Mouse (Mus musculus) limb, embryonic 13.5 days (tissue): ENCODE measurements around the gene Tdo2. TPM values are rescaled to one million over a fixed set of nuclear protein-coding genes. Genes with fewer than 3 reads are reported as not detected.
A peak's percentile ranks its signal among the peaks of the same experiment; 100 is the strongest.

Experiments used
- ATAC-seq: fragments of 200-750 bp; cut with Nextera tagmentation; 2 replicates; pipeline ENCODE4 v1.8.0; 2017; ENCODE audit warnings: low read depth, moderate number of reproducible peaks, moderate TSS enrichment; ENCODE audit not compliant: low FRiP score
- H3K27ac ChIP-seq: fragments of 300-500 bp; sonication (generic); 2 replicates; pipeline ENCODE4 v1.5.1; 2015; ENCODE audit warnings: inconsistent platforms, mild to moderate bottlenecking, moderate library complexity
- H3K27me3 ChIP-seq: fragments of 300-500 bp; sonication (generic); 2 replicates; pipeline ENCODE4 v1.6.1; 2015; ENCODE audit warnings: mild to moderate bottlenecking, inconsistent platforms
- H3K36me3 ChIP-seq: fragments of 300-500 bp; sonication (generic); 2 replicates; pipeline ENCODE4 v1.6.1; 2015; ENCODE audit warnings: inconsistent platforms, mild to moderate bottlenecking, moderate library complexity
- H3K4me1 ChIP-seq: fragments of 300-500 bp; sonication (generic); 2 replicates; pipeline ENCODE4 v1.6.1; 2015; ENCODE audit warnings: inconsistent platforms
- H3K4me2 ChIP-seq: fragments of 300-500 bp; sonication (generic); replicated peaks from 2 replicates; pipeline ENCODE4 v1.6.1; 2015; ENCODE audit warnings: inconsistent platforms, mild to moderate bottlenecking, moderate library complexity
- H3K4me3 ChIP-seq: fragments of 300-500 bp; sonication (generic); 2 replicates; pipeline ENCODE4 v1.5.1; 2015; ENCODE audit warnings: moderate library complexity, mild to moderate bottlenecking, inconsistent platforms
- H3K9ac ChIP-seq: fragments of 300-500 bp; sonication (generic); 2 replicates; pipeline ENCODE4 v1.6.1; 2015; ENCODE audit warnings: mild to moderate bottlenecking, inconsistent platforms
- H3K9me3 ChIP-seq: fragments of 300-500 bp; sonication (generic); 2 replicates; pipeline ENCODE4 v1.6.1; 2016; ENCODE audit warnings: inconsistent platforms
- WGBS: fragments of 180-500 bp; shearing (Covaris S2); methylation state at CpG from one replicate; pipeline ENCODE4 v1.1.7; 2015; 5-methylcytosine and 5-hydroxymethylcytosine counted together
- polyA plus RNA-seq: library from polyadenylated mRNA; unstranded; fragments of >200 nt; fragmentation: Nextera tagmentation; extraction: Ambion mirVana; gene quantifications from 2 replicates; pipeline ENCODE4 v1.2.1, GENCODE M21; 2015

Tdo2 gene
- polyA plus RNA-seq, 1 experiment from 2014 or later: 0.42 TPM

GRCm38 (mm10) chr3:81916030-81916686, 59.8 kb downstream of the Tdo2 start:
- H3K27ac ChIP-seq: no peak overlapping the region
- no peak overlapping the region for H3K4me2 ChIP-seq
- no peak overlapping the region for H3K4me3 ChIP-seq
- ATAC-seq: no peak
- H3K9me3 ChIP-seq: no peaks in the 10 kb centered on the region
- WGBS: 73% methylated on average over 5 of the region's 5 CpGs
- H3K4me1 ChIP-seq: no peaks in the 10 kb centered on the region
- no peak overlapping the region for H3K9ac ChIP-seq
- no peaks in the 10 kb centered on the region for H3K36me3 ChIP-seq
- H3K27me3 ChIP-seq: no peaks in the 10 kb centered on the region

GRCm38 (mm10) chr3:81910286-81911036, 65.5 kb downstream of the Tdo2 start:
- WGBS: 53% methylated on average over 6 of the region's 6 CpGs
- Histone ChIP-seq H3K4me1 (no peaks in the 10 kb centered on the region), H3K4me3 (no peak overlapping the region), H3K9ac (no peak overlapping the region), H3K4me2 (no peak overlapping the region), H3K27ac (no peak overlapping the region), H3K36me3 (no peaks in the 10 kb centered on the region), H3K9me3 (no peaks in the 10 kb centered on the region), H3K27me3 (no peaks in the 10 kb centered on the region)
- ATAC-seq: peak; percentile 71

Other genes starting within 250 kb of the Tdo2 start
- 13.5 and 14.1 TPM in 2 replicates for gene Ctso, start 43.6 kb downstream of the Tdo2 start, polyA plus RNA-seq
- gene Asic5, start 6.1 kb upstream of the Tdo2 start, polyA plus RNA-seq: not detected in 2 replicates
- gene Gucy1b1, start 98.5 kb upstream of the Tdo2 start, polyA plus RNA-seq: 5.8 and 6.0 TPM in 2 replicates
- 5.9 and 8.1 TPM in 2 replicates for gene Gucy1a1, start 169.6 kb upstream of the Tdo2 start, polyA plus RNA-seq